Mouse (Mus musculus): Measurements from ENCODE around the gene Nipsnap1.

Gene Nipsnap1

GRCm38 (mm10) chr11:4873755-4874475 lies at the start of gene Nipsnap1:
Gene Nipsnap1 (plus strand): TSS chr11:4873951.
- DNase-seq (ENCODE audit: low read depth, low spot score), result peak; percentile 91

- no peak for DNase-seq (ENCODE audit: low read depth, low spot score)
Observed at GRCm38 (mm10) chr11:4826152-4826778, 47.5 kb upstream of the Nipsnap1 start.

- no peak for DNase-seq (ENCODE audit: low read depth, low spot score)
Observed at GRCm38 (mm10) chr11:4827340-4827739, 46.4 kb upstream of the Nipsnap1 start.

GRCm38 (mm10) chr11:4827916-4828315 lies 45.8 kb upstream of the Nipsnap1 start:
- no peak for DNase-seq (ENCODE audit: low read depth, low spot score)

- DNase-seq (ENCODE audit: low read depth, low spot score), result no peak
Observed at GRCm38 (mm10) chr11:4831066-4831465, 42.7 kb upstream of the Nipsnap1 start.

GRCm38 (mm10) chr11:4833295-4833939 lies 40.3 kb upstream of the Nipsnap1 start:
- DNase-seq (ENCODE audit: low read depth, low spot score), result no peak

GRCm38 (mm10) chr11:4835436-4835835 lies 38.3 kb upstream of the Nipsnap1 start:
- no peak for DNase-seq (ENCODE audit: low read depth, low spot score)

GRCm38 (mm10) chr11:4836755-4837154 lies 37.0 kb upstream of the Nipsnap1 start:
- DNase-seq (ENCODE audit: low read depth, low spot score), result peak; percentile 70

- no peak for DNase-seq (ENCODE audit: low read depth, low spot score)
Observed at GRCm38 (mm10) chr11:4837342-4837741, 36.4 kb upstream of the Nipsnap1 start.

- no peak for DNase-seq (ENCODE audit: low read depth, low spot score)
Observed at GRCm38 (mm10) chr11:4838235-4838634, 35.5 kb upstream of the Nipsnap1 start.

GRCm38 (mm10) chr11:4840942-4841526 lies 32.7 kb upstream of the Nipsnap1 start:
- DNase-seq (ENCODE audit: low read depth, low spot score), result no peak

GRCm38 (mm10) chr11:4848483-4849248 lies 25.1 kb upstream of the Nipsnap1 start:
- peak; percentile 59 for DNase-seq (ENCODE audit: low read depth, low spot score)

GRCm38 (mm10) chr11:4849258-4849943 lies 24.4 kb upstream of the Nipsnap1 start, which contains the start of gene Nf2:
Gene Nf2 (minus strand): TSS chr11:4849536.
- DNase-seq (ENCODE audit: low read depth, low spot score), result peak; percentile 100

GRCm38 (mm10) chr11:4850404-4850803 lies 23.3 kb upstream of the Nipsnap1 start:
- no peak for DNase-seq (ENCODE audit: low read depth, low spot score)

GRCm38 (mm10) chr11:4853021-4853420 lies 20.7 kb upstream of the Nipsnap1 start:
- DNase-seq (ENCODE audit: low read depth, low spot score), result peak; percentile 78

GRCm38 (mm10) chr11:4854181-4854580 lies 19.6 kb upstream of the Nipsnap1 start:
- peak; percentile 78 for DNase-seq (ENCODE audit: low read depth, low spot score)

GRCm38 (mm10) chr11:4858416-4858815 lies 15.3 kb upstream of the Nipsnap1 start:
- DNase-seq (ENCODE audit: low read depth, low spot score), result no peak

GRCm38 (mm10) chr11:4860986-4861385 lies 12.8 kb upstream of the Nipsnap1 start:
- peak; percentile 56 for DNase-seq (ENCODE audit: low read depth, low spot score)

GRCm38 (mm10) chr11:4861816-4862604 lies 11.7 kb upstream of the Nipsnap1 start:
- peak; percentile 71 for DNase-seq (ENCODE audit: low read depth, low spot score)

- peak; percentile 51 for DNase-seq (ENCODE audit: low read depth, low spot score)
Observed at GRCm38 (mm10) chr11:4862730-4863129, 11.0 kb upstream of the Nipsnap1 start.

Measured in R1 (cell line).